8 mouse cellular contexts compared by ENCODE assay signal in the genomic region with DNA sequence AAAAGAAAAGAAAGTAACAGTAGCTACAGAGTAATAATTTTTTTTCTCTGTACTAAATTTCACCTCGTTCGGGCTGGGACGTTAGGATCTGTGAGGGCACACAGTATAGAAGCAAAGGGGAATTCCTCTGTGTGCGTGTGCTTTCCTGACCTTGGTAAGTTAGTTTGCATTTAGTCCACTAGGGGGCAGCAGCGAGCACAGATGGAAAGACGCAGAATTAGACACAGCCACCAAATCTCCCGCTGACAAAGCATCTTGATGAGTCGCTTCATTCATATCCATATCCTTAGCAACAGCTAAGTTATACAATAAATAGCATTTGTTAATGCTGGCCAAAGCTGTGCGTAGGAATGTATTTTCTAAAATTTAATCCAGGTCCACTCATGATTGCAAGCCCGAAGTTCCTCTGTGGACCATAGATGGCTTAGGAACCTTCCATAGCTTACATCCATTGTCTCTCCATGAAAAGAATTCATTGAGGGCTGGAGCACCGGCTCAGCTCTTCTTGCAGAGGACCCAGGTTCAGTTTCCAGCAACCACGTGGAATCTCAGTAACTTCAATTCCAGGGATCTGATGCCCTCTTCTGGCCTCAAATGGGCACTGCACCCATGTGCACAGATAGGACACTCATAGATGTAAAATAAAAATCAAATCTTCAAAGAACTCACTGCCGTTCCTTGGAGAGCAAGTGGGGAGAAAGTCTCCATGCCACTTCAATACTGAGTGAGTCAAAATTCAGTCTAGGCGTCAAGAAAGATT. TPM values are rescaled to one million over a fixed set of nuclear protein-coding genes. Genes with fewer than 3 reads are reported as not detected.
DNase-seq lines count a peak whose midpoint lies in the region; ATAC-seq and TF ChIP-seq lines count a peak whose summit lies in the region.

No protein-coding gene starts in this region.

- no peak overlapping the region for H3K27ac ChIP-seq in gastrocnemius, adult 2 months
- no peak overlapping the region for H3K27ac ChIP-seq in midbrain, postnatal 0 days (ENCODE audit: low read depth, low read length)
- no peak overlapping the region for H3K27ac ChIP-seq in midbrain, embryonic 16.5 days (ENCODE audit: low read length)

- peaks cover 18% of the 10 kb centered on the region for H3K36me3 ChIP-seq in midbrain, postnatal 0 days (ENCODE audit: insufficient read depth, low read length)
- peaks cover 18% of the 10 kb centered on the region for H3K36me3 ChIP-seq in midbrain, embryonic 16.5 days (ENCODE audit: control insufficient read depth, insufficient read depth, low read length)

- peak; percentile 65 for TF ChIP-seq CTCF in gastrocnemius, adult 2 months (IDR thresholded peaks at IDR 0.05)
- TF ChIP-seq CTCF in midbrain, postnatal 0 days (IDR thresholded peaks at IDR 0.05): peak; percentile 81

- no peak overlapping the region for H3K4me2 ChIP-seq in midbrain, postnatal 0 days (ENCODE audit: low read depth, low read length, poor library complexity, severe bottlenecking)
- no peak overlapping the region for H3K4me2 ChIP-seq in midbrain, embryonic 16.5 days (ENCODE audit: low read length)

- H3K4me1 ChIP-seq in midbrain, postnatal 0 days (ENCODE audit: insufficient read depth, low read length): no peaks in the 10 kb centered on the region
- H3K4me1 ChIP-seq in midbrain, embryonic 16.5 days (ENCODE audit: control insufficient read depth, insufficient read depth, low read length): no peaks in the 10 kb centered on the region

- H3K9ac ChIP-seq in midbrain, postnatal 0 days (replicated peaks; ENCODE audit: low read length, poor library complexity, severe bottlenecking): no peak overlapping the region
- H3K9ac ChIP-seq in midbrain, embryonic 16.5 days (ENCODE audit: low read depth, low read length): no peak overlapping the region

- intact Hi-C loops in gastrocnemius, adult 2 months (cut with DNase I): no loop called here

- H3K4me3 ChIP-seq in gastrocnemius, adult 2 months: no peak overlapping the region
- H3K4me3 ChIP-seq in midbrain, postnatal 0 days (ENCODE audit: low read depth, low read length): no peak overlapping the region
- no peak overlapping the region for H3K4me3 ChIP-seq in midbrain, embryonic 16.5 days (ENCODE audit: low read depth, low read length)

- ATAC-seq in midbrain, postnatal 0 days (ENCODE audit: low FRiP score): no peak
- no peak for ATAC-seq in midbrain, embryonic 16.5 days

- H3K27me3 ChIP-seq in midbrain, postnatal 0 days (ENCODE audit: insufficient read depth, low read length): no peaks in the 10 kb centered on the region
- H3K27me3 ChIP-seq in midbrain, embryonic 16.5 days (ENCODE audit: control insufficient read depth, insufficient read depth, low read depth, low read length): no peaks in the 10 kb centered on the region

- DNase-seq in gastrocnemius, adult 2 months: peak; percentile 21
- no peak for DNase-seq in gastrocnemius, adult 8-10 months (ENCODE audit: low spot score in 2 of 2)
- DNase-seq in midbrain, postnatal 0 days (ENCODE audit: low spot score): peak; percentile 66
- DNase-seq in adipocyte (ENCODE audit: low spot score): peak; percentile 18
- peak; percentile 93 for DNase-seq in induced T-regulatory cell, adult 2 months (ENCODE audit: low read depth)
- DNase-seq in spleen, postnatal 36 days (ENCODE audit: low spot score in 2 of 2): peak; percentile 6 to 34
- DNase-seq in cerebellum, adult 11-12 months: no peak

- 84% methylated on average over 14 of the region's 14 CpGs for whole genome bisulfite sequencing in midbrain, postnatal 0 days
- WGBS in midbrain, embryonic 16.5 days: 83% methylated on average over 14 of the region's 14 CpGs

- no peaks in the 10 kb centered on the region for H3K9me3 ChIP-seq in midbrain, postnatal 0 days (ENCODE audit: low read length)
- H3K9me3 ChIP-seq in midbrain, embryonic 16.5 days (replicated peaks; ENCODE audit: control insufficient read depth, low read length, poor library complexity, severe bottlenecking): no peaks in the 10 kb centered on the region

RNA-seq across cellular contexts. Expression of gene Bcat1, which starts 52.8 kb away (rescaled TPM):
- total RNA-seq in gastrocnemius, adult 2 months (2021): under 1 TPM; 0.64 to 0.66 TPM
- 1 to 10 TPM in 2 of 4 experiments, under 1 TPM in 2; 0.02 to 1.2 (median 0.80) TPM for total RNA-seq in gastrocnemius, adult 8-10 months (2022)
- 94.2 and 96.8 TPM in 2 replicates for total RNA-seq in midbrain, postnatal 0 days (2014; rRNA removed)
- 57.0 and 63.5 TPM in 2 replicates for polyA plus RNA-seq in midbrain, postnatal 0 days (2015; fragmentation: Nextera tagmentation; extraction: Ambion mirVana)
- 104 and 106 TPM in 2 replicates for polyA plus RNA-seq in midbrain, embryonic 16.5 days (2015; fragmentation: Nextera tagmentation; extraction: Ambion mirVana)

Comparison
In these comparisons a context has a peak if more than half of its experiments do, and no peak if none do; other contexts are left out.
1. DNase-seq: peak in gastrocnemius, adult 2 months (single experiment), midbrain, postnatal 0 days (single experiment), adipocyte (single experiment), induced T-regulatory cell, adult 2 months (single experiment) and spleen, postnatal 36 days (2 of 2); none in gastrocnemius, adult 8-10 months (0 of 2) and cerebellum, adult 11-12 months (single experiment).
2. RNA of gene Bcat1, which starts 52.8 kb away (total RNA-seq): 94.2 to 96.8 TPM in midbrain, postnatal 0 days; 0.02 to 1.2 TPM in gastrocnemius, adult 8-10 months and 0.64 to 0.66 TPM in gastrocnemius, adult 2 months; every median in the first group is over 10 times any median in the second.